Mouse (Mus musculus): ENCODE results near the gene Dmkn.

The Dmkn gene

DNA sequence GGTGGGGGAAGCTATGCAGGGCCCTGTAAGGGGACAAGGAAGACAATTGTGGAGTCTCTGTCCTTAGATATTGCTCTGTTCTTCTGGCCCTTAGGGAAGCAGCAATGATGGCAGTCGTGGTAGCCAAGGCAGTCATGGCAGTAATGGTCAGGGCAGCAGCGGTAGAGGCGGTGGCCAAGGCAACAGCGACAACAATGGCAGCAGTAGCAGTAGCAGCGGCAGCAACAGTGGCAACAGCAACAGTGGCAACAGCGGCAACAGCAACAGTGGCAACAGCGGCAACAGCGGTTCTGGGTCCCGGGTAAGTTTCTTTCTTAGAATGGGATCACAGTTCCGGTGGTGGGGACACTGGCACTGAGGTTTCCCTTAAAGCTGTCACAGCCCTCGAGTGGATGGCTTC, 1.6 kb downstream of the Dmkn start:
- no peak for DNase-seq

DNA sequence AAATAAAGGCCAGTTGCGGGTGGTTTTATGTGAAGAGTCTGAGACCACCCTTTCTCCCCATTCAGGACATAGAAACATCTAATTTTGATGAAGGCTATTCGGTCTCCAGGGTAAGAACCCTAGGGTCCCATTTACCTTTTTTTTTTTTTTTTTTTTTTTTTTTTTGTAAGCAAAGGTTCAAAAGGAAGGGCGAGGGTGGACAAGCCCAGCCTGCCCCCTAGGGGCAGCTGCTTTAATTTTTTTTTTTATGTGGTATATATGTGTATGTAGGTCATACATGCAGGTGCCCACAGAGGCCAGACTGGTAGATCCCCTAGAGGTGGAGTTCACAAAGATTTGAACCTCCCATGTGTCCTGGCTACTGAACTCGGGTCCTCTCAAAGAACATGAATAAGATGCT, 2.9 kb downstream of the Dmkn start:
- DNase-seq, result no peak

DNA sequence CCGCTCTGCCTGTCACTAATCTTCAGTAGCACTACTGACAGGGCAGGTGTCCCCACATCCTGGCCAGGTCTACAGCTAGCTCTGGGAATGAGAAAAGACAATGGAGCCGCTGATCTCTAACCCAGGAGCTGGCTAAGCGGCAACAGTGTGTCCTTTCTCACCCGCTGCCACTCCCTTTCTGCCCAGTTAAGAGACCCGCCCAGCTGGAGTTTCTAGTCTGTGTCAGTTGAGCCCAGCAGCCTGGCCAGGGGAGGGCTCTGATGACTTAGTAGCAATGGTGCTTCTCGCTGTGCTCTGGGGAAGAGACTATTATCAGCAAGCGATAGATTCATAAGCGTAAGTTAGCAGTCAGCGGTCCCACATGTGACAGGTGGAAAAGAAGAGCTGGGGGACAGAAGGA, 5.7 kb downstream of the Dmkn start:
- no peak for DNase-seq

DNA sequence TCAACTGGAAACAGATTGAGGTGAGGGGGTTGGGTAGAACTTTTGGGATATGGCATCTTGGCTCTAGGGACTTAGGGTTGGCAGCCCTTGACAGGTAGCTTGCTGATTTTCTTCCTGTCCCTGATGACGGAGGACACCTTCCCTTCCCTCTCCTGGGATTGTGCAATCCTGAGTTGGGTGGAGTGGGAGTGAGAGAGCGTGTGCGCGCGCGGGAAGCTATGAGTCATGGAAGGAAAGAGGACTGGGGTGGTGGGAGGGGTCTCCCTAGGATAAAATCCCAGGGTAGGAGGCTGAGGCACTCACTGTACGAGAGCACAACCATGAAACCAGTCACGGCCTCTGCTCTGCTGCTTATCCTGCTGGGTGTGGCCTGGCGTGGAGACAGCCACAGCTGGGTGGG, 12.5 kb downstream of the Dmkn start:
- no peak for DNase-seq

DNA sequence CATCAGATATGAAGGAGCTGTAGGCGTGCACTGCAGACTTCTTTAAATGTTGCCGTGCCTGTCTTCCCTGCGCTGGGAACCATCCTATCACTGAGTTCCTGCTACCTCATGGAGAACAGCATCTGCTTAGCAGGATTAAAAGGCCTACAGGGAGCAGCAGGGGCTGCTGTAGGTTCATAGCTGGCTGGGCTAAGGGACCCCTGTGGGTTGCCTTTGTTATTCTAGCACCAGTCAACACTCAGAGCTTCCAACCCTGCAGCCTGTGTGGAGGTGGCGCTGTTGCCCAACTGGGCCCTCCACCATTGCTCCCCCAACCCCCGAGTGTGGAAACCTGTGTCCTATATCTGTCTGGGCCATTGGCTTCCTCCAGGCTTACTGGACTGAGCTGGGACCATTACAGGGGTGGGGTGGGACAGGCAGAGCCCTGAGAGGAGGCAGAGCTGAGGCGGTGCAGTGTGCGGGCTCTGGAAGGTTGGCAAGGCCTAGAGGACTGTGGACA, 13.6 kb downstream of the Dmkn start:
- DNase-seq, result no peak

DNA sequence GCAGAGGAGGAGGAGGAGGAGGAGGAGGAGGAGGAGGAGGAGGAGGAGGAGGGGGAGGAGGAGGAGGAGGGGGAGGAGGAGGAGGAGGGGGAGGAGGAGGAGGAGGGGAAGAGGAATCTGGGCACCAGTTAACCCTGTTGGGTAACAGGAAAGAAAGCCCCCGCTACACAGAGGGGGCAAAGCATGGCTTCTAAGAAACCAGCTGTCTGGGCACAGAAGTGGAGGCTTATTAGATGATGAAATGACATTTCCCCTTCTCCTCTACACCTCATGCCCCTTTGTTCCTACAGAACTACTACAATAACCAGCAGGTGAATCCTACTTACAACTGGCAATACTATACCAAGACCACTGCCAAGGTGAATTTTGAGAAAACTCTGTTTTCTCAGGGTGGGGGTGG, 14.4 kb downstream of the Dmkn start:
- DNase-seq, result no peak

DNA sequence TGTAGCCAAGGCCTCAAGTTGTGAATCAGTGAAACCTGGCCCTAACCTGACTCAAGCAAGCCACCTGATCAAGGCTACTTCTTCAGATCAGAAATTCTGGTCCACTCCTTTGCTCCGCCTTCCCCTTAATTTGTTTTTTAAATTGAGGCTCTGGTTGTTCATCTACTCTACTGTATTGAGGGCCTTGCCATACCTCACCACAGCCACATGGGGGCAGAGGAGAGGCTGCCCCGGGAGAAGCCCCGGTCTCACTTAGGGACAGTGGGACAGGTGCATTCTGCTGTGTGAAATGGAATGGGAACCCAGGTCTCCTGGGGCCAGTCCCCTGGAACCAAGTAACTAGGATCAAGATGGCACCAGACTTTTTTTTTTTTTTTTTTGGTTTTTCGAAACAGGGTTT, 18.2 kb downstream of the Dmkn start:
- no peak for DNase-seq

DNA sequence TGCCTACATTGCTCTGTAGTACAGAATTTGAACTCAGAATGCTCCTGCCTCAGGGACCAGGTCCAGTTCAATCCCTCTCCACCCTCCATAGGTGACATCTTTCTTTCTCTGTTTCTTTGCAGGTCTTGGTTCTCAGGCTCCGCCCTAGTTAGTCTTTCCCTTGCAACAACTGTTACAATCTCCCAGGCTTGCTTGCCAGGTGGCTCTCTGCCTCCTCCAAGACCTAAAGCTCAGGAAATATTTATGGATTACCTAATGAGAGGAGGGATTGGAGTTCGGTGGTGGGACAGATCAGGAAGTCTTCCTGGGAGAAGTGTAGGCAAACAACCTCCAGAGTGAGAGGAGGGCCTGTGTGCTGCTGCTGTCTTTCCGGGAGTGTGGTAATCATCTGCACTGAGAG, 19.1 kb downstream of the Dmkn start:
- no peak for DNase-seq

DNA sequence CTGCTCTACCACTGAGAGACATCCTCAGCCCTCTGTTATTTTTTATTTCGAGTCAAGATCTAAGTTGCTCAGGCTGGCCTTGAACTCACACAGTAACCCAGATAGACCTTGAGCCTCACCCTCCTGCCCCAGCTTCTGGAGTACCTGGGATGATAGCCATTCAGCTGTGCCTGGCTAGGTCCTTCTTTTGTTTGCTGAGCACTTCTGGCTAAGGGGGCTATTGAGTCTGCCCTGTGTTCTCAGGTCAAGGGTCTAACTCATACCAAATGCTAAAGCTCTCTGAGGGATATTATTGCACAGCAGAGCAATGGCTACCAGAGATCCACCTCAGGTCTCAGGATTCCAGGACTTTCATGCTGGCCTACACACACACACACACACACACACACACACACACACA, 21.6 kb downstream of the Dmkn start:
- no peak for DNase-seq

DNA sequence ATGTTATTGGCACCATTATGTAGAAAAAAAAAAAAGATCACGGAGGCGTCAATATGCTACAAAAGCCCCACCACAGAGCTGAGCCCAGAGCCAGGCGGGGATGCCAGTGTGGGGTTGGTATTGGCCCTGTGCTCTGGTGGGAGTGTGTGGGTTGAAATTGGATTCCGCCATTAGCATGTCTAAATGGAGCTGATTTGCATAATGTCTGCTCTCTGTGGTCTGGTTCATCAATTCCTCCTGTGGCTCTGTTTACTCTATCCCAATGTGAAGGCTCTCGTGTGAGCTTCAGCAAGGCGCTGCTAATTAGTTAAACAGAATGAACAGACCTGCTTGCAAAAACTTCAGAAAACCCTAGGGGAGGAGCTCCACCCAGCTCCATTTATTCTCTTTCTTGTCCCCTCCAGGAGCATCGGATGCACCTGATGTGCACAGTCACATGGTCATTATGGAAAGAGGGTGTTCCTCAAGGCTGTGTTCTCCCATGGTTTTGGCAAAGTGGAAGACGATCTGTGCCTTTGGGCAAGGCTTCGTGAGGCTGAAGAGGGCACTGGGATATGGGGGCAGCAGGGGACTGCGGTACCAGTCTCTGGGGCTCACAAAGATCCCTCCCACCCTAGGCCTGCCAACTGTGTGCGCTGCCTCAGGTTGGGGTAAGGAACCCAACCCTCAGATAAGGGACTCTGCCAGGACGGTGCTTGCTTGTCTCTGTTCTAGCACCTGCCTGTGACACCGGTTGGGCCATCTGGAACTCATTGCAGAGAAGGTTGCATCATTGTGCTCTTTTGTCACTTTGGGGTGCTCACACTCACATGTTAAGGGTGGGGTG, 22.4 kb downstream of the Dmkn start:
- DNase-seq, result no peak

DNA sequence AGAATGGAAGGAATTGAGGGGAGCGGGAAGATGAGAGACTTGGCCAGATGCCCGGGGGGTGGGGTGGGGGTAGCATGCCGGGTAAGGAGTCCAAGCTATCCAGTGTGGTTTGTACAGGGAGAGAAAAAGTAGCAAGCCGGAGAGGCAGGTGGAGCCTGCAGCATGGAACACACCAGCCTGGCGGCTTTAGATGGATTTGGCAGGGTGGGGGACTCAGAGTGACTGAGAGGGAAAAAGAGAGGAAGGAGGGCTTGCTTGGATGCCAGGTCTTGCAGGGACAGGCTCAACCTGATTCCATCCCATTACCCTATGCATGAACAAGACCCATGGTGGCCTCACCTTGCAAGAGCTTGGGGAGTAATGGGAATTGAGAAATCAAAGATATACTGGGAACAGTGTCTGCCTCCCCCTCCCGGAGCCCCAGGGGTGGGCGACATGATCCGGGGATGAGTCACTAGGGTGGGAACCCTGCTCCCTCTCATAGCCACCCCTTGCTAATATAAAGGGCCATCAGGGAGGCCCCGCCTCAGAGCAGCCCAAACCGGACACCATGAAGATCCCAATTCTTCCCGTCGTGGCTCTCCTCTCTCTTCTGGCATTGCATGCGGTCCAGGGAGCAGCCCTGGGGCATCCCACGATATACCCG, 23.9 kb downstream of the Dmkn start, which contains the start of gene Krtdap:
Gene Krtdap (plus strand): TSS at position 520 of the 646 bp plus-strand sequence.
- no peak for DNase-seq

DNA sequence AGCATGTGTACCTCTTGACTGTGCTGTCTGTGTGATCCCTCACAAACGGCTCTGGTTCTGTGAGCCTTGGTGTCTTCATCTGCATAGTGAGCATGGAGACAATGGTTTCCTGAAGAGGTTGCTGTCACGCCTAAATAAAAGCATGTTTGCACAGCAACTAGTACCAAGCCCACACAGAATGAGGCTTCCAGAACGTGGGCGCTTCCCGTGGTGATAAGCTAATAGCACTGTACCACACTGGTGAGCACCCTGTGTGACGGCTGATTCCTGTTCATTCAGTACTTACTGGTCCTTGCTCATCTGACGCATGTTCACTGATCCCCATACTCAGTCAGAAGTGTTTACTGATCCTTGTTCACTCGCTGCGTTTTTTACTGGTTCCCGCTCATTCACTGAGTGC, 26.6 kb downstream of the Dmkn start:
- DNase-seq, result no peak

DNA sequence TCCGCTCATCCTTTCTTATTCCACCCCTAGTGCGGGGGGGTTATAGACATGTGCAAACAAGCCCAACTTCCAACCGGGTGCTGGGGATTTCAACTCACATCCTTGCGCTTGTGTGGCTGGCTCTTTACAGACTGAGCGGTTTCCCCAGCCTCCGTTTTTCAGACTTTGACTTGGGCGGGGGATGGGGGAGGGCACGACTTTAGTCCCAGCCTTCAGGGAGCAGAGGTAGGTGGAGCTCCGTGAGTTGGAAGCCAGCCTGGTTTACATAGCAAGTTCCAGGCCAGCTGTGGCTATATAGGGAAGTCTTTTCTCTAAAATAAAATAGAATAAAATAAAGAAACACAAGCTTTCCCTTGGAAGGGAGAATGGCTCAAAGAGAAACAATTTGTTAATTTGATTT, 28.4 kb downstream of the Dmkn start:
- no peak for DNase-seq

DNA sequence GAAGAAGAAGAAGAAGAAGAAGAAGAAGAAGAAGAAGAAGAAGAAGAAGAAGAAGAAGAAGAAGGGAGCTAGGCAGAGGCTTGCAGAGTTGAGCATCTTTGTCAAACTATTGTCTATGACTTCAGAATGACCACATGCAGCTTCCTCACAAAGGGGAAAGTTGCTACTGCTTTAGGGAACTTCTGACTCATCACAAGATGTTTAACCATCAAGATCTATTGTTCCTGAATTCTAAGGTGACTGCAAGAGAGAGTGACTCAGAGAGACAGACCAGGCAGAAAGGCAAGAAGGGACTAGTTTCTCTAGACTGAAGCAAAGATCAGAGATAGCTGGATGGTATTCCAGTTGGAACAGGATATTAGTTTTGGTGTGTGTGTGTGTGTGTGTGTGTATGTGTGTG, 31.4 kb downstream of the Dmkn start:
- DNase-seq, result no peak

DNA sequence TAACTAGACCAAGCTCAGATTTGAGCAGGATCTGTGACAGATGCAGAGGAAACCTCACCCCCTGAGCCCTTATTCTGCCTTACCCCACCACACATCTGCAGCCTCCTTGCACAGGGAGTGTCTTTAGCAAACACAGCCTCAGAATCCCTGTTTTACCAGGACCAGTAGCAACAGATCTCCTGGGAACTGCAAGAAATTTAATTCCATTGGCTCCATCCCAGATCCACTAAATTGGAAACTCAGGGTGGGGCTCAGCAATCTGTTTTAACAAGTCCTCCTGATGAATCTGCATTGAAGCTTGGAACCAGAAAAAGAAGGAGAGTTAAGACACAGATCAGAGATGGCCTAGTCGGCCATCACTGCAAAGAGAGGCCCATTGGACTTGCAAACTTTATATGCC, 33.2 kb downstream of the Dmkn start:
- no peak for DNase-seq

DNA sequence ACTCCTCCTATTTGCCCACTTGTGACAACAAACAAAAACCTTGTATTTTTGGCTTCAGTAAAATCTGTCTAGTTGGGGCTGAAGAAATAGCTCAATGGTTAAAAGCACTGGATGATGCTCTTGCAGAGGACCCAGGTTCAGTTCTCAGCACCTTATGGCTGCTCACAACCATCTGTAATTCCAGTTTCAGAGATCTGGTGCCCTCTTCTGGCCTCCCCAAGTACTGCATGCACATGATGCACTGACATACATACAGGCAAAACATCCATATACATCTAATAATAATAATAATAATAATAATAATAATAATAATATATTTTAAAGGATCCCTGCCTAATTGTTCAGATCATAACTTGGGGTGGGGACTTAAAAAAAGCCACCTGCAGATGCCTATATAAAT, 37.1 kb downstream of the Dmkn start:
- DNase-seq, result no peak

DNA sequence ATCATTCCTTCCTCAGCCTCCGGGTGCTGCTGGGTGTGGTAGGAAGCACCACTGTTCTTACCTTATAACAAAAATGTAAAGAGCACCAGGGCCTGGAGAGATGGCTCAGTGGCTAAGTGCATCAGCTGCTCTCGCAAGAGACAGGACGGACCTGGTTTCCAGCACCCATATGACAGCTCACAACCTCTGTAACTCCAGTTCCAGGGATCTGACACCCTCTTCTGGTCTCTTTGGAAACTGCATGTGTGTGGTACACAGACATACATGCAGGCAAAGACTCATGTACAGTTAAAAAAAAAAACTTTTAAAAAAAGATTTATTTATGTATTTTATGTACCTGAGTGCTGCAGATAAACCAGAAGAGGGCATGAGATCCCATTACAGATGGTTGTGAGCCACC, 39.7 kb downstream of the Dmkn start:
- no peak for DNase-seq

DNA sequence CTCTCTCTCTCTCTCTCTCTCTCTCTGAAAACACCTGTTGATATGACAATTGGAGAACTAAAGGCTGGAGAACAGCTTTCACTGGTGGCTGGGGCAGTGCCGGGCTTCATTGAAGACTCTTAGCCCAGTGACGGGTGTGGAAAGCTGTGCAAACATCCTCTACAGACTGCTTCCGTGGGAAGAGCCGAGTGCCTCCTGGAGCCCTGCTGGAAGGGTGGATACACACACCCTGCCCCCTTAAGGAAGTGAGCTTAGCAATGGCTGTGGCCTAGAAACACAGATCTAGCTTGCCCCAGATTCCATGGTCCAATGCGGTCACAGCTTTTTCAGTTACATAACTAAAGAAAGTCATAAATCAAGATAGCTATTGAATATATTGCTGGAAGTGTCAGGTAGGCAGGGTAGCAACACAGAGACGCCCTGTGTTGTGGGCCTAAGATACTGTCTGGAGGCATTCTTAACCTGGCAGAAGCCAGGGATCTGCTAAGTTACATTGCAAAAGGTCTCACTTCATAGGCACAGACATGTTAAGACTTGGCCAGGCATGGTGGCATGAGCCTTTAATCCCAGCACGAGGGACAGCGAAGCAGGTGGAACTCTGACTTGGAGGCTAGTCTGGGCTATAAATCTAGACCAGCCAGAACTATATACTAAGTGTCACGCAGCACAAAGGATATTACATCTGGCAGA, 40.6 kb downstream of the Dmkn start:
- DNase-seq, result no peak

DNA sequence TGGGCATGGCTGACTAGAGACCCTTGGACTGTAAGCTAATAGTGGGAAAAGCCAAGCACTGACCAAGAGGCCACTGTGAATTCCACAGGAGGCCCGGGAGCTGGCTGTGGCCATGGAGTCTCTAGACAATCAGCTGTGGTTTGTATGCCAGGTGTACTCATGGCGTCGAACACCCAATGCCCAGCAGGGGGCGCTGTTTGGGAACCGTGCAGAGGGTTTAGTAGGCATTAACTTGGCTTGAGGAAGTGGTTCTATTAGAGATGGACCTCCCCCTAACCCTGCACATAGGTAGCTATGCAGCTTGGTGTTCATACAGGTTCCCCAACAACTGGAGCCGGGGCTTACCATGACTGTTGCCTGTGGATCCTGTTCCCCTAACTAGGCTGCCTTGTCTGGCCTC, 42.4 kb downstream of the Dmkn start:
- no peak for DNase-seq

DNA sequence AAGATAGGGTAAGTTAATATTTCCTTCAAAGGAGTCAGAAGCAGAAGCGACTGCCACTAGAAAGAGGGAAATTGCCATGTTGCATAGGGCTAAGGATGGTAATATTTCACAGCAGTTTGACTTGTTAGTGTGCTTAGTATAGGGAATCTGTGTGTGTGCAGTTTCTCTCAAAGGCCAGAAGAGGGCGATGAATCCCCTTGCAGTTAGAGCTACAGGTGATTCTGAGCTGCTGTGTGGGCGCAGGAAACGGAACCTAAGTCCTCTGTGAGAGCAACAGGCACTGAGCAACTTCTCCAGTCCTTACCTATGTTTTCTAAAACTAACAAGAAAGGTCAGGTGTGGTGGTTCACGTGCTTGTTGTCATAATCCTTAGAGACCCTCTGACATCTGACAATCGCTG, 46.8 kb downstream of the Dmkn start:
- DNase-seq, result no peak

DNA sequence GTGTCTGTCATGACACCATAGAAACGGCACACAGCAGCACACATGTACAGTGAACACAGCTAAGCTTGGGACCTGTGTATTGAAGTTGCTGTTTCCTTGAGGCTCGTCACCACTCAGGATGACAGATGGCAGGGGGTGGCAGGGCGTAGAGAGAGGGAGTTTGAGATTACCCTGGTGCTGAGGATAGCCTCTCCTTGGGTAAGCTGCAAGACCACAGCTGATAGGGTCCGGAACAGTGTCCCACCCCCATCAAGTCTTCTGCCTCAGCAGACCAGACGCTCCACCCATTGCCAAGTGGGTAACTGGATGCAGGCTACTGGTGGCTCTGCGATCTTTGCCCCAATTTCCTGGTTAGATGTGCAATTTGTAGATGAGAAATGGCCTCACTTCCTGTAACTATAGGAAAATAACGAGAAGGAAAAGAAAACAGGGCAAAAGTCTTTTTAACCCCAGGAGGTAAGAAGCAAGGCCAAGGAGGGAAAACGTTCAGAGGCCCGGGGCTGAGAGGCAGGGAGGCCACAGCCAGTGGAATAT, 48.3 kb downstream of the Dmkn start:
- no peak for DNase-seq

DNA sequence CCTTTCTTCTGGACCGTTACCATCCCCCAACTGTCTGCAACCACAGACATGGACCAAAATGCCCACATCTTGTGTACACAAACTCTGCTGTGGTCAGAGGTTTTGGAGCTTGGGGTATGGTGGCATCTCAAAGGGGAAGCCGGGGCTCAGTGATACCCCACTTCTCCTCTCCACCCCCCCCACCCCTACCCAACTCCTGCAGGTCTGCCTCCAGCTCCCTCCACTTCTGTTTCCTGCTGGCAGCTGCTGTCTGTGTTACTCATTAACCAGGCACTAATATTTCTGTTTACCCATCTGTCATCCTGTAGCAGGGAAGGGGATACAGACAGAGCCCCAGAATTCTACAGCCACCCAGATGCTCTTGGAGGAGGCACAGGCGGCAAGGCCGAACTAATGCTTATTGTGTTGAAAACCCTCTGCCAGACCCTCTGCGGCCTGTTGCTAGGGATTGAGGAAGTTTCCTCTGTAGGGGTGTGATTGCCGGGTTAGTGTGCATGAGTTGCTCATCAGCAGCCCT, 48.8 kb downstream of the Dmkn start:
- DNase-seq, result no peak

DNA sequence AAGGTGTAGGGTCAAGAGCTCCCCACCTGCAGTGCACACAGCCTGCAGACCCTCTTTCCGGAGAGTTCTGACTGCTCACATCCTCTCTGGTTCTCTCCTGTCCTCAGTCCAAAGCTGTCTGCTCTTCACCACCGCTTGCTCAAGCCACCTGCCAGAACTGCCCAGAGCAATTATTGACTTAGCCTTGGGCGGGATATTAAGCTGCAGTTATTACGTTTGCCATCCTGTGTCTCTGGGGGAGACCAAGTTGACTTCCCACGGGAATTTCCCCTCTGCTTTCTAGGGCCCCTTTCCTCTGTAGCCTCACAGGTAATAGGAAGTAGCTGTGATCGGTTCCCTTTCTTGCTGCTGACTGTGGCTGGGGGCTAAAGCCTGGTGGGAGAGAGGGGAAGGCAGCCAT, 56.6 kb downstream of the Dmkn start:
- DNase-seq, result no peak

Measured in right cerebral cortex, postnatal 4 days (tissue).